Mouse (Mus musculus): ENCODE data around the gene Dyrk4. TPM values are rescaled to one million over a fixed set of nuclear protein-coding genes. Genes with fewer than 3 reads are reported as not detected.

Gene Dyrk4
- total RNA-seq (2021) = not detected

- DNase-seq (ENCODE audit: low spot score) = peak; percentile 23
- intact Hi-C loops (cut with DNase I) = no loop called here
Measured at GRCm38 (mm10) chr6:126921111-126921881, at the start of gene Dyrk4. Dyrk4 (minus strand) TSS chr6:126921839.

GRCm38 (mm10) chr6:126966241-126967026 lies 44.8 kb upstream of the Dyrk4 start:
- DNase-seq (ENCODE audit: low spot score) = no peak
- intact Hi-C loops (cut with DNase I) = no loop called here

- intact Hi-C loops (cut with DNase I) = no loop called here
Measured at GRCm38 (mm10) chr6:126963426-126963825, 41.8 kb upstream of the Dyrk4 start.

GRCm38 (mm10) chr6:126962709-126963108 lies 41.1 kb upstream of the Dyrk4 start:
- intact Hi-C loops (cut with DNase I) = no loop called here
- no peak for DNase-seq (ENCODE audit: low spot score)

More at GRCm38 (mm10) chr6:126963426-126963825, 41.8 kb upstream of the Dyrk4 start:
- DNase-seq (ENCODE audit: low spot score) = no peak

- no peak for DNase-seq (ENCODE audit: low spot score)
- intact Hi-C loops (cut with DNase I) = no loop called here
Measured at GRCm38 (mm10) chr6:126961371-126962018, 39.9 kb upstream of the Dyrk4 start.

GRCm38 (mm10) chr6:126955734-126956133 lies 34.1 kb upstream of the Dyrk4 start:
- intact Hi-C loops (cut with DNase I) = loop anchor here (1.0 to 5.0 kb wide), 5 partner anchors 80 to 487 kb away; no protein-coding TSS in a partner anchor
- DNase-seq (ENCODE audit: low spot score) = no peak

GRCm38 (mm10) chr6:126948336-126948735 lies 26.7 kb upstream of the Dyrk4 start:
- no peak for DNase-seq (ENCODE audit: low spot score)
- intact Hi-C loops (cut with DNase I) = no loop called here

- DNase-seq (ENCODE audit: low spot score) = no peak
- intact Hi-C loops (cut with DNase I) = no loop called here
Measured at GRCm38 (mm10) chr6:126940451-126940850, 18.8 kb upstream of the Dyrk4 start.

- DNase-seq (ENCODE audit: low spot score) = peak; percentile 89
- intact Hi-C loops (cut with DNase I) = loop anchor here (5.0 kb wide), 2 partner anchors 92 to 147 kb away; partner anchors contain the start of gene Ndufa9
Measured at GRCm38 (mm10) chr6:126939487-126940171, 18.0 kb upstream of the Dyrk4 start, which contains the start of the genes Rad51ap1 and D6Wsu163e. Rad51ap1 (minus strand) TSS chr6:126939587. D6Wsu163e (plus strand) TSS chr6:126939962.

GRCm38 (mm10) chr6:126938853-126939486 lies 17.3 kb upstream of the Dyrk4 start:
- DNase-seq (ENCODE audit: low spot score) = no peak
- intact Hi-C loops (cut with DNase I) = loop anchor here (5.0 kb wide), 2 partner anchors 92 to 147 kb away; partner anchors contain the start of gene Ndufa9

- intact Hi-C loops (cut with DNase I) = loop anchor here (5.0 kb wide), 2 partner anchors 91 to 146 kb away; partner anchors contain the start of gene Ndufa9
Measured at GRCm38 (mm10) chr6:126938047-126938446, 16.4 kb upstream of the Dyrk4 start.

GRCm38 (mm10) chr6:126932896-126933295 lies 11.3 kb upstream of the Dyrk4 start:
- intact Hi-C loops (cut with DNase I) = no loop called here
- no peak for DNase-seq (ENCODE audit: low spot score)

More at GRCm38 (mm10) chr6:126938047-126938446, 16.4 kb upstream of the Dyrk4 start:
- DNase-seq (ENCODE audit: low spot score) = no peak

GRCm38 (mm10) chr6:126914928-126915327 lies 6.7 kb downstream of the Dyrk4 start:
- intact Hi-C loops (cut with DNase I) = no loop called here
- no peak for DNase-seq (ENCODE audit: low spot score)

GRCm38 (mm10) chr6:126910727-126911126 lies 10.9 kb downstream of the Dyrk4 start:
- intact Hi-C loops (cut with DNase I) = no loop called here
- no peak for DNase-seq (ENCODE audit: low spot score)

GRCm38 (mm10) chr6:126907876-126908275 lies 13.8 kb downstream of the Dyrk4 start:
- intact Hi-C loops (cut with DNase I) = no loop called here
- no peak for DNase-seq (ENCODE audit: low spot score)

GRCm38 (mm10) chr6:126907378-126907777 lies 14.3 kb downstream of the Dyrk4 start:
- intact Hi-C loops (cut with DNase I) = no loop called here

GRCm38 (mm10) chr6:126877118-126877517 lies 44.5 kb downstream of the Dyrk4 start:
- intact Hi-C loops (cut with DNase I) = no loop called here
- no peak for DNase-seq (ENCODE audit: low spot score)

More at GRCm38 (mm10) chr6:126907378-126907777, 14.3 kb downstream of the Dyrk4 start:
- DNase-seq (ENCODE audit: low spot score) = no peak

GRCm38 (mm10) chr6:126852881-126853280 lies 68.8 kb downstream of the Dyrk4 start, which contains the start of gene Akap3:
Akap3 (plus strand) TSS chr6:126853098.
- intact Hi-C loops (cut with DNase I) = no loop called here
- no peak for DNase-seq (ENCODE audit: low spot score)
